Mouse (Mus musculus): ENCODE measurements around the gene Olfr710.

- TF ChIP-seq RAD21 (IDR thresholded peaks at IDR 0.05; ENCODE audit: low read depth, low read length) (no peak), JUND (conservative IDR thresholded peaks at IDR 0.05; ENCODE audit: low read depth, low read length) (no peak), EP300 (IDR thresholded peaks at IDR 0.05; ENCODE audit: low read length) (no peak), POLR2A (IDR thresholded peaks at IDR 0.05; ENCODE audit: low read depth, low read length) (no peak), KAT2A (IDR thresholded peaks at IDR 0.05; ENCODE audit: insufficient replicate concordance, low read length) (no peak), USF1 (IDR thresholded peaks at IDR 0.05; ENCODE audit: low read depth, low read length) (no peak), CTCF (conservative IDR thresholded peaks at IDR 0.05 in 1 of 2, IDR thresholded peaks at IDR 0.05 in 1 of 2; ENCODE audit: low read depth in 2 of 2, low read length in 2 of 2) (no peak), MXI1 (IDR thresholded peaks at IDR 0.05; ENCODE audit: low read depth, low read length) (no peak), USF2 (conservative IDR thresholded peaks at IDR 0.05; ENCODE audit: low read depth, low read length) (no peak), CHD2 (IDR thresholded peaks at IDR 0.05; ENCODE audit: low read length) (no peak)
Observed at GRCm38 (mm10) chr7:106932119-106932518, 16.0 kb downstream of the Olfr710 start, which contains the start of gene Olfr709-ps1.

Data from CH12.LX (cell line).